Mouse (Mus musculus) hindbrain, postnatal 0 days (tissue): ENCODE data around the gene Fbxw21. TPM values are rescaled to one million over a fixed set of nuclear protein-coding genes. Genes with fewer than 3 reads are reported as not detected.
"Not testable (repeated sequence)": the region's sequence is repeated elsewhere in the genome, so short reads cannot be mapped to it uniquely, and the experiment has no call there.

Experiments
- ATAC-seq: fragments of 200-750 bp; cut with Nextera tagmentation; 2 replicates; pipeline ENCODE4 v1.8.0; 2017; ENCODE audit warnings: mild to moderate bottlenecking, moderate TSS enrichment, moderate library complexity
- DNase-seq: peaks from one replicate; pipeline ENCODE4 v3.0.0-alpha.2; 2015; ENCODE audit warnings: low spot score
- H3K27ac ChIP-seq: fragments of 300-500 bp; sonication (generic); 2 replicates; pipeline ENCODE4 v1.5.1; 2014; ENCODE audit warnings: mild to moderate bottlenecking
- H3K27me3 ChIP-seq: fragments of 300-500 bp; sonication (generic); 2 replicates; pipeline ENCODE4 v1.6.1; 2014; ENCODE audit warnings: low read length, mixed read lengths; ENCODE audit not compliant: insufficient read depth
- H3K36me3 ChIP-seq: fragments of 300-500 bp; sonication (generic); 2 replicates; pipeline ENCODE4 v1.6.1; 2014; ENCODE audit warnings: low read length, mixed read lengths; ENCODE audit not compliant: insufficient read depth
- H3K4me1 ChIP-seq: fragments of 300-500 bp; sonication (generic); 2 replicates; pipeline ENCODE4 v1.6.1; 2014; ENCODE audit warnings: antibody characterized with exemption, low read length, mixed read lengths; ENCODE audit not compliant: insufficient read depth
- H3K4me2 ChIP-seq: fragments of 300-500 bp; sonication (generic); 2 replicates; pipeline ENCODE4 v1.6.1; 2014; ENCODE audit warnings: low read depth, mild to moderate bottlenecking, low read length, moderate library complexity, mixed read lengths
- H3K4me3 ChIP-seq: fragments of 300-500 bp; sonication (generic); 2 replicates; pipeline ENCODE4 v1.5.1; 2014; ENCODE audit warnings: low read length
- H3K9ac ChIP-seq: fragments of 300-500 bp; sonication (generic); replicated peaks from 2 replicates; pipeline ENCODE4 v1.6.1; 2014; ENCODE audit warnings: mild to moderate bottlenecking, low read length, moderate library complexity, mixed read lengths
- H3K9me3 ChIP-seq: fragments of 300-500 bp; sonication (generic); 2 replicates; pipeline ENCODE4 v1.6.1; 2016; ENCODE audit warnings: low read length, mixed read lengths
- CTCF ChIP-seq: IDR thresholded peaks from 2 replicates; pipeline ENCODE4 v1.5.1; 2016; ENCODE audit warnings: antibody characterized with exemption, control low read depth, low read depth
- WGBS: fragments of 180-500 bp; shearing (Covaris S2); extraction: QIAGEN DNeasy Blood & Tissue Kit; methylation state at CpG from one replicate; pipeline ENCODE4 v1.1.7; 2014; 5-methylcytosine and 5-hydroxymethylcytosine counted together
- polyA plus RNA-seq: library from polyadenylated mRNA; unstranded; fragments of >200 nt; fragmentation: Nextera tagmentation; extraction: Ambion mirVana; gene quantifications from 2 replicates; pipeline ENCODE4 v1.2.1, GENCODE M21; 2015
- total RNA-seq: library from RNA; depleted of rRNA; stranded (reverse); fragments of >200 nt; gene quantifications from 2 replicates; pipeline ENCODE4 v1.2.3, GENCODE M21; 2014

Fbxw21 gene
- total and polyA plus RNA-seq, 2 experiments from 2014 or later: not detected

DNA sequence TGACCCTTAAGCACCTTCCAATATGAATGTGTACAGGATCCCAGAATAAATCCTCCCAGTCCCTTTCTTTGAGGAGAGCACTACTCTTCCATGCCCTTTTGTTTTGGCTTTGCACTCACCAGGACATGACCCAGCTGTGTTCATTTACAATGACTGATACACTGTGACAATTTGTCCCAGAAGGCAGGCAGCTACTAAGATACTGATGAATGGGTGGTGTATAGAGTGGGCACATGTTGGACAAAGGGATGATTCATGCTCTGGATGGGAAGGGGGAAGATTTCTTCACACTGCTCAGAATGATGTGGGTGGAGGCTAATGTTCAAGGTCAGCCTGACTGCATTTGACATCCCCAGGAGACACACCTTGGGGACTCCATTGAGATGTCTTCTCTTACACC is 5.5 kb upstream of the Fbxw21 start:
- Histone ChIP-seq H3K4me1 (no peaks in the 10 kb centered on the region), H3K27me3 (no peaks in the 10 kb centered on the region)

DNA sequence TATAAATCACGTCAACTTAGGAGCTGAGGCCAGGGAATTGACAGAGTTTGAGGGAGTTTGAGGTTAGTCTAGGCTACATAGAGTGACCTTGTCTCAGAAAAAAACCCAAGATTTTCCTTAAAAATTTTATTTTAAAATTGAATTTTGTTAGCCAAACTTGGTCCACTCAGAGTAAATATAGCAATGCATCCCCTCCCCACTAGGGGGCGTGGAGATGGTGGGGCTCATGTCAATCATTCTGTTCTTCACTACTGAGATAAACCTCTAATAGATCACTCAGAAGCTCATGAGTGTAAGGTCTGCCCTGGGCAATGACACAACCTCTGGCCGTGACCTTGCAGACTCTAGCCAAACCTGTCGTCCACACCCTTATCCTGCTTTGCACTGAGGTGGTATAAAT is 21.4 kb downstream of the Fbxw21 start:
- H3K27ac ChIP-seq, H3K9me3 ChIP-seq, H3K9ac ChIP-seq, ATAC-seq, H3K4me1 ChIP-seq, H3K36me3 ChIP-seq, H3K4me3 ChIP-seq, H3K27me3 ChIP-seq, H3K4me2 ChIP-seq, DNase-seq: not testable (repeated sequence)
- peak; percentile 25 for TF ChIP-seq CTCF
- 67% methylated on average over 4 of the region's 4 CpGs for WGBS

More for the DNA sequence above, 5.5 kb upstream of the Fbxw21 start:
- no peaks in the 10 kb centered on the region for H3K9me3 ChIP-seq
- no peak overlapping the region for H3K4me3 ChIP-seq
- H3K9ac ChIP-seq: no peak overlapping the region
- H3K4me2 ChIP-seq: no peak overlapping the region
- H3K27ac ChIP-seq: no peak overlapping the region
- no peaks in the 10 kb centered on the region for H3K36me3 ChIP-seq
- no peak for DNase-seq
- ATAC-seq: no peak
- no peak for TF ChIP-seq CTCF

DNA sequence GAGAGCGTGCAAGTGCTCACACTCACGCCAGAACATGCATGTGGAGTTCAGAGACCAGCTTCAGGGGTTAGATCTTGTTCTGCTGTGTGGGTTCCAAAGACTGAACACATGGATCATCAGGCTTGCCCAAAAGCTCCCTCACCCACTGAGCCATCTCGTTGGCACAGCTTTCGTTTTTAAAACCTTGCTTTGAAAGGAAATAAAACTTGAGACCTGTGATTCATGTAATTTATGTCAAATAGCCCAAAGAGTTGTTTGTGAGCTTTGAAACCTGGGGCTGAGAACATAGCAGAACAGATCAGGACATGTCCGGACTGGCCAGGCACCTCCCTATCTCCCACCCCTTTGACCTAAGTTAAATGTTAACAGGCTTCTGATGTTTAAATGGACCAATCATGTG is 31.8 kb downstream of the Fbxw21 start:
- 88% methylated on average over 5 of the region's 5 CpGs for WGBS
- DNase-seq: no peak

DNA sequence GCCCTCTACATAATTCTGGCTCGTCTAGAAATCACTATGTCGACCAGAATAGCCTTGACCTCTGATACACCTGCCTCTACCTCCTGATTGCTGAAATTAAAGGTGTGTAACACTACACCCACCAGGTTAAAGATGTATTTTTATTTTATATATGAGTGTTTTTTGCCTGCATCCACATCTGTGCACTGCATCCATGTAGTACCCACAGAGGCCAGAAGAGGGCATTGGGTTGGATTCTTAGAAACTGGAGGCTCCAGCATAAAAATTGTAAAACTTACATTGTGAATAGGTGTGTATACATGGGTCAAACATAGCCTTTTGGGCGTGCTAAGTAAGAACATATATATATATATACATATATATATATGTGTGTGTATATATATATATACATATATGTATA is 33.6 kb downstream of the Fbxw21 start:
- no peak for ATAC-seq
- WGBS: 57% methylated on average over 3 of the region's 3 CpGs

More for the DNA sequence above, 31.8 kb downstream of the Fbxw21 start:
- H3K27ac ChIP-seq: no peak overlapping the region
- H3K27me3 ChIP-seq: no peaks in the 10 kb centered on the region
- H3K4me1 ChIP-seq: no peaks in the 10 kb centered on the region
- no peaks in the 10 kb centered on the region for H3K36me3 ChIP-seq
- H3K9ac ChIP-seq: no peak overlapping the region
- no peak overlapping the region for H3K4me2 ChIP-seq
- TF ChIP-seq CTCF: no peak
- ATAC-seq: no peak
- no peaks in the 10 kb centered on the region for H3K9me3 ChIP-seq
- no peak overlapping the region for H3K4me3 ChIP-seq

DNA sequence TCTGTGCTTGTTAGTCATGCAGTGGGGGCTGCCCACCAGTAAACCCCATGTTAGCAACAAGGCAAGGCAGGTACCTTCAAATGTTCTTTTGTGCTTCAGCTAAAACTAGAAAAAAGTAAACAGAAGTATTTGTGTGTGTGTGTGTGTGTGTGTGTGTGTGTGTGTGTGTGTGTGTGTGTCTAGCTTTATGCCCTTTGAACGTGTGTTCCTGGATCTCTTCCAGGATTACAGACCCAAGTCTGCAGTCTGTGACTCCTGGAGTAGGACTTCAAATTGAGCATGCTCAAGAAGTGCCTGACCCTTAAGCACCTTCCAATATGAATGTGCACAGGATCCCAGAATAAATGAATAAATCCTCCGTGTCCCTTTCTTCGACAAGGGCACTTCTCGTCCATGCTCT is 34.8 kb downstream of the Fbxw21 start:
- DNase-seq (no peak), ATAC-seq (no peak)
- no peaks in the 10 kb centered on the region for H3K27me3 ChIP-seq
- no peaks in the 10 kb centered on the region for H3K36me3 ChIP-seq
- WGBS: 80% methylated on average over 4 of the region's 4 CpGs
- no peak for TF ChIP-seq CTCF
- no peak overlapping the region for H3K4me2 ChIP-seq
- H3K4me1 ChIP-seq: no peaks in the 10 kb centered on the region
- no peak overlapping the region for H3K27ac ChIP-seq
- no peak overlapping the region for H3K4me3 ChIP-seq
- no peaks in the 10 kb centered on the region for H3K9me3 ChIP-seq
- no peak overlapping the region for H3K9ac ChIP-seq

More for the DNA sequence above, 33.6 kb downstream of the Fbxw21 start:
- no peaks in the 10 kb centered on the region for H3K36me3 ChIP-seq
- H3K9me3 ChIP-seq: no peaks in the 10 kb centered on the region
- H3K4me3 ChIP-seq: no peak overlapping the region
- TF ChIP-seq CTCF: peak; percentile 63
- no peak overlapping the region for H3K4me2 ChIP-seq
- H3K4me1 ChIP-seq: no peaks in the 10 kb centered on the region
- no peaks in the 10 kb centered on the region for H3K27me3 ChIP-seq
- H3K9ac ChIP-seq: no peak overlapping the region
- peak; percentile 52 for DNase-seq
- no peak overlapping the region for H3K27ac ChIP-seq

DNA sequence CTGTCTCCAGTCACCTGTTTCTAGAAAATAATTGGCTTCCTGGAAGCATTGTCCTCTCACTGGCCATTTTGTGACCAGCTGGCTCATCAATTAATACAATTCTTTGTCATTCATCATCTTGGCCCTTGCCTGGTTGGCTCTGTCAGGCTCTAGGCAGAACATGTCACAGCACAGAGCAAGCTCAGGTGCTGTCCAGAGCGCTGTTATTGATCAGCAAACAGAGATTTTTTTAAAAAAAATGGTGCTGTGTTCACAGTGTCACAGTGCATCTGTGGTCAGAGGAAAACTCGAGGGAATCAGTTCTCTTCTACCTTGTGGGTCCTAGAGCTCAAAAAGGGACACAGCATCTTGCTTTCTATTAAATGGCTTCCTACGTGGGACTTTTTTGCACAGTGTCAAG is 36.4 kb downstream of the Fbxw21 start:
- H3K9ac ChIP-seq: no peak overlapping the region
- no peaks in the 10 kb centered on the region for H3K4me1 ChIP-seq
- 64% methylated on average over 3 of the region's 3 CpGs for WGBS
- H3K36me3 ChIP-seq: no peaks in the 10 kb centered on the region
- no peak for TF ChIP-seq CTCF
- no peak overlapping the region for H3K27ac ChIP-seq
- no peak overlapping the region for H3K4me2 ChIP-seq
- H3K9me3 ChIP-seq: no peaks in the 10 kb centered on the region
- no peak overlapping the region for H3K4me3 ChIP-seq
- no peak for ATAC-seq
- H3K27me3 ChIP-seq: no peaks in the 10 kb centered on the region
- no peak for DNase-seq

DNA sequence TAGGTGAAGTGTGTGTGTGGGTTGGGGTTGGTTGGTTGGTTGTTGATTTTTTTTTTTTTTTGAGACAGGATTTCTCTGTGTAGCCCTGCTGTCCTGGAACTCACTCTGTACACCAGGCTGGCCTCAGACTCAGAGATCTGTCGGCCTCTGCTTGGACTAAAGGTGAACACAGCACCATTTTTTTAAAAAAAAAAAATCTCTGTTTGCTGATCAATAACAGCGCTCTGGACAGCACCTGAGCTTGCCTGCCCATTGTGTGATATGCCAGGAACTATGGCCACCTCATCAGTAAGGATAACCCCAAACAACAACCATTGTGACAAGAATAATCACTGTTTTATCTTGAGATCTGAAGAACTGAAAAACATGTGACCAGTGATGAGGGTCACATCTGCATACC is 36.8 kb downstream of the Fbxw21 start:
- H3K9me3 ChIP-seq: no peaks in the 10 kb centered on the region
- no peak overlapping the region for H3K27ac ChIP-seq
- no peak overlapping the region for H3K4me3 ChIP-seq
- no peak for TF ChIP-seq CTCF
- no peak overlapping the region for H3K9ac ChIP-seq
- no peak overlapping the region for H3K4me2 ChIP-seq
- no peaks in the 10 kb centered on the region for H3K27me3 ChIP-seq
- DNase-seq (no peak), ATAC-seq (no peak)
- no peaks in the 10 kb centered on the region for H3K36me3 ChIP-seq
- WGBS: 81% methylated on average over 2 of the region's 2 CpGs
- H3K4me1 ChIP-seq: no peaks in the 10 kb centered on the region
